Mouse (Mus musculus): ENCODE data around the gene B3gnt9.

GRCm38 (mm10) chr8:105251954-105252353 is 3.0 kb downstream of the B3gnt9 start:
- no peak for TF ChIP-seq CTCF (IDR thresholded peaks at IDR 0.05; ENCODE audit: low read depth)
- TF ChIP-seq EP300 (optimal IDR thresholded peaks at IDR 0.05) = no peak

Measured in stomach, postnatal 0 days (tissue).